12 mouse cellular contexts compared by ENCODE assay signal in genomic region chr13:99001652-99002051, GRCm38 (mm10). TPM values are rescaled to one million over a fixed set of nuclear protein-coding genes. Genes with fewer than 3 reads are reported as not detected.
DNase-seq lines count a peak whose midpoint lies in the region; ATAC-seq lines count a peak whose summit lies in the region.
"Not testable (repeated sequence)": the region's sequence is repeated elsewhere in the genome, so short reads cannot be mapped to it uniquely, and the experiment has no call there.
"Had no signal": no experiment of that assay in that cellular context is flagged by ENCODE, and none has a peak within 500 bp of the region (broad histone marks: within the 10 kb centered on the region; RNA-seq: fewer than 3 reads in every experiment).

No protein-coding gene starts in this region.

- H3K36me3 ChIP-seq in midbrain, embryonic 11.5 days (ENCODE audit: control insufficient read depth, insufficient read depth, low read length), result not testable (repeated sequence)

- H3K9me3 ChIP-seq in midbrain, embryonic 11.5 days (ENCODE audit: control insufficient read depth, low read length), result not testable (repeated sequence)

- not testable (repeated sequence) for H3K27me3 ChIP-seq in midbrain, embryonic 11.5 days (ENCODE audit: control insufficient read depth, insufficient read depth, low read length)

- not testable (repeated sequence) for H3K9ac ChIP-seq in midbrain, embryonic 11.5 days (ENCODE audit: low read length)

- WGBS in midbrain, embryonic 11.5 days, result 91% methylated on average over 2 of the region's 2 CpGs

- not testable (repeated sequence) for H3K4me1 ChIP-seq in midbrain, embryonic 11.5 days (ENCODE audit: control insufficient read depth, insufficient read depth, low read length)

- not testable (repeated sequence) for H3K4me2 ChIP-seq in midbrain, embryonic 11.5 days

- not testable (repeated sequence) for H3K27ac ChIP-seq in midbrain, embryonic 11.5 days (ENCODE audit: low read depth, low read length)

- ATAC-seq in midbrain, embryonic 11.5 days (ENCODE audit: low FRiP score), result not testable (repeated sequence)

- DNase-seq in R1 (ENCODE audit: low read depth, low spot score) (peak; percentile 67), ZHBTc4 (ENCODE audit: low read depth, low spot score) (peak; percentile 41)
- peak; percentile 60 for DNase-seq in heart, adult 11 months
- DNase-seq in midbrain, embryonic 11.5 days (ENCODE audit: low spot score, missing footprints), result peak; percentile 44

- H3K4me3 ChIP-seq in midbrain, embryonic 11.5 days (ENCODE audit: low read depth, low read length), result not testable (repeated sequence)

RNA-seq across cellular contexts. Expression of gene 1700024P04Rik, which starts 17.3 kb away (rescaled TPM):
- polyA plus RNA-seq in midbrain, embryonic 11.5 days (2014; fragmentation: Nextera tagmentation; extraction: Ambion mirVana), result not detected in 2 replicates
- polyA plus RNA-seq: activated CD4-positive, CD25-positive, alpha-beta regulatory T cell, adult 4 months; adrenal gland, adult 2 months; brain, embryonic 14.5 days; C2C12; CD4-positive, CD25-positive, alpha-beta regulatory T cell, adult 4 months; cerebellum, adult 2 months; G1E; Patski had no signal
